Mouse (Mus musculus) right cerebral cortex, postnatal 14 days (tissue): ENCODE results near the gene Ptgdr2.
A peak's percentile ranks its signal among the peaks of the same experiment; 100 is the strongest.

Experiments
- DNase-seq: peaks from one replicate; pipeline ENCODE4 v3.0.0; 2022

Gene Ptgdr2

DNA sequence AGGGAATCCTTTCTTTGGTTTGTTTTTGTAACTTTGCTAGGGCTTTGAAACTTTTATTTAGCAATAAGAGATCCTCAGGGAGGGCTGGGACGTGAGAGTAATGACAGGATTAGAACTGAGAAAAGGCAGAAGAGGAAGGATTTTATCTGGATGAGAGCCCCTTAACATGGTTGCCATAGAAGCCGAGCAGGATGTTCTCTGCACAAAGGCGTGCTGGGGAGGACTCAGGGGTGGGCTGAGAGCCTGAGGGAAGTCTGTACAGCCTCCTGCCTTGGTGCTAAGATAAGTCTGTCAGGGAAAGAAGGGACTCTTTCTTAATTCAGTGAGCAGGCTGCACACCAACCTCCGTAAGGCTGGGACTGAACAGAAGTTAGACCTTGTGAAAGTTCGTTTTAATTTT, 1.9 kb upstream of the Ptgdr2 start:
- no peak for DNase-seq

- DNase-seq, result no peak
Observed at GRCm38 (mm10) chr19:10936077-10936476, 883 bp upstream of the Ptgdr2 start.

- no peak for DNase-seq
Observed at GRCm38 (mm10) chr19:10938771-10939170, 1.8 kb downstream of the Ptgdr2 start.

- peak; percentile 74 for DNase-seq
Observed at GRCm38 (mm10) chr19:10940097-10940800, 3.3 kb downstream of the Ptgdr2 start.

DNA sequence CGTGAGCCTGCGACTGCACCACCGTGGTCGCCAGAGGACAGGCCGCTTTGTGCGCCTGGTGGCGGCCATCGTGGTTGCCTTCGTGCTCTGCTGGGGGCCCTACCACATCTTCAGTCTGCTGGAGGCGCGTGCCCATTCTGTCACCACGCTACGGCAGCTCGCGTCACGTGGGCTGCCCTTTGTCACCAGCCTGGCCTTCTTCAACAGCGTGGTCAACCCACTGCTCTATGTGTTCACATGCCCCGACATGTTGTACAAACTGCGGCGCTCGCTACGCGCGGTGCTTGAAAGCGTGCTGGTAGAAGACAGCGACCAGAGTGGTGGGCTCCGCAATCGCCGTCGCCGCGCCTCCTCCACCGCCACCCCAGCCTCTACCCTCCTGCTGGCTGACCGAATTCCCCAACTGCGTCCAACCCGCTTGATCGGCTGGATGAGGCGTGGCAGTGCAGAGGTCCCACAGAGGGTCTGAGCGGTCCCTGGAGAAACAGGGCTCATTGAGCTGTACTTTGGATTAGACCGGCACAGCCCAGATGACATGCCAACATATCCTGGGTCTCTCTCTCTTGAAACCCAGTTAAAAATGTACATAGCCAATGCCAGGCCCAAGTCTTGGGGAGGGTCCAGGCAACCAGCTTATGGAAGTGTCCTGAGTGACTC, 4.0 kb downstream of the Ptgdr2 start:
- DNase-seq, result peak; percentile 22

DNA sequence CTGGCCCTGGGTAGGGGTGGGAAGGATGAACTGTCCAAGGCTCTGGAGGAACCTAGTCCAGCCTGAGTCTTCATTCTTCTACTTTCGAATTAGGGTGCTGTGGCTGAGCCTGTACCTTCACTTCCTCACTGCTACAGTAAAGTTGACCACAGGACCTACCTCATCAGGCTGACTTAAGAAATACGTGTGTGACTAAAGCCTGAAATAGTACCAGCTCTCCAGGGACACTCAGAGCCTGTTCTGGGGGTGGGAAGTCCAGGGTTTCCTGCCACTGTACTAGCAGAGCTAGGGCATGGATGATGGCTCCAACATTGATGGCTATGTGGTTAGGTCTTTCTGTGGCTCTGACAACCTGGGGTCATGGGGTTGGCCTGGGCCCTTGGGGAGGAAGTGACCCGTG, 7.0 kb downstream of the Ptgdr2 start:
- no peak for DNase-seq

DNA sequence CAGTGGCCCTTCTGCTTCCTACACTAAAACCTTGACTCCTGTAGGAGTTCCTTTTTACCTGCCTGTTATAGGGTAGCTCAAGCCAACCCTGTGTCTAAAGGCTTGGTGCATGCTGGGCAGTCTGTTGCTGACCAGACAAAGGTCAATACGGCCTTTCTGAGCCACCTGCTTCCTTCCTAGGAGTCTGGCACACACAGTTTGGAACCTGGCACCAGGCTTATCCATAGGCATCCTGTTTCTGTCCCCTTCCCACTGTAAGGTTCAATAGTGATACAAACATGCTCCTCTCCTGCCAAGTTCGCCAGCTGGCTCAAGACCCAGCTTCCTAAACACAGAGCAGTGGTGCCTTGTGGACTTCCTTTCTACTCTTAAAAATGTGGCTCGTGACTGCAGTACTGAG, 9.5 kb downstream of the Ptgdr2 start:
- no peak for DNase-seq

DNA sequence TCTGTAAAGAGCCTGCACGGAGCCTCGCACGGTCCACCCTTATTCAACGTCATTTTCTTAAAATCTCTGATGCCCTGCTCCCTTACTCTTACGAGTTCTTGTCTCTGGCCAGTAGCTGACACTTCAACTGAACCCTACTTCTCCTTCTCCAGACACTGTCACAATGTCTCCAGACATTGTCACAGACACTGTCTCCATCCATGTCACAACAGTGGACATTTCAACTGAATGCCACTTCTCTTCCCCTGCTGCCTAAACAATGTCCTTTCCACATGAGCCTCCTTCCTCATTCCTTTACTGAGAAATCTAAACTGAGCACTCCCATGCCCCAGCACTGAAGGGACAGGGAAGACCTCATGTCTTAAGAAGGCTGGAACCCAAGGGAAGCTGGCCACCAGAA, 10.3 kb downstream of the Ptgdr2 start:
- no peak for DNase-seq

DNA sequence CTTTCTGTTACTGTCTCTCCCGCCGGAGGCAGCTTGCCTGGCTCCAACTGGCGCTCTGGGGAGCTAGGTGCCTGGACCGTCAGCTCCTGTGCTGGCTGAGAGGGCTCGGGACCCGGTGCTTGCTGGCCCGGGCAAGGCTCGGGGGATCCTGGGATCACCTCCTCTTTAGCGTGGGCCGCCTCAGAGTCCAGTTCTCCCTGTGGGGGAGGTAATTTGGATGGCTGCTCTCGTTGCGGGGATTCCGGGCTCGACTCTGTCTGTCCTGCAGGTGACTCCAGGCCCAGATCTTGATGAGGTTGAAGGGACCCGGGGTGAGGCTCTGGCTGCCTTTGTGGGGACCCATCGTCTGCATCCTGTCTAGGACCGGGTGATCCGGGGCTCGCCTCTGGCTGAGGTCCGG, 11.5 kb downstream of the Ptgdr2 start:
- peak; percentile 13 for DNase-seq

- DNase-seq, result peak; percentile 97
Observed at GRCm38 (mm10) chr19:10949112-10949511, 12.2 kb downstream of the Ptgdr2 start, which contains the start of gene Ccdc86. Gene Ccdc86 (minus strand): TSS chr19:10949266.

DNA sequence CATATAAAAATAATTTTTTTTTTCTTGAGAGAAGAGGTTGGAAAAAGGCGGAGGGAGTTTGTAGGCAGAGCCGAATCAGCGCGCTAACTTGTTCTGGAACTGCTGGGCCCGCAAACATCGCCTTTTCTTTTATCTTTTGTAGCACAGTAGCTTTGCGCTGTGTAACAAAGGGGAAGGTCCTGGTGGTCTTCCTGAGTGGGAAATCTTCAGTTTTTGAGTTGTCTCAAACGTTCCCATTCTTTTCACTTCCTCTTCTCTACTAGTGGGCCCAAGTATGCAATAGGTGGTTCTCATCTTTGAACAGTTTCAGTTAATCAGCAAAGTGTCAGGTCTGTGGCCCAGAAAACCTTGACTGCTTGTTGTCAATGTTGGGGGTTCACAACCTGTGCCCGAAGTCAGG, 12.6 kb downstream of the Ptgdr2 start:
- DNase-seq, result no peak

DNA sequence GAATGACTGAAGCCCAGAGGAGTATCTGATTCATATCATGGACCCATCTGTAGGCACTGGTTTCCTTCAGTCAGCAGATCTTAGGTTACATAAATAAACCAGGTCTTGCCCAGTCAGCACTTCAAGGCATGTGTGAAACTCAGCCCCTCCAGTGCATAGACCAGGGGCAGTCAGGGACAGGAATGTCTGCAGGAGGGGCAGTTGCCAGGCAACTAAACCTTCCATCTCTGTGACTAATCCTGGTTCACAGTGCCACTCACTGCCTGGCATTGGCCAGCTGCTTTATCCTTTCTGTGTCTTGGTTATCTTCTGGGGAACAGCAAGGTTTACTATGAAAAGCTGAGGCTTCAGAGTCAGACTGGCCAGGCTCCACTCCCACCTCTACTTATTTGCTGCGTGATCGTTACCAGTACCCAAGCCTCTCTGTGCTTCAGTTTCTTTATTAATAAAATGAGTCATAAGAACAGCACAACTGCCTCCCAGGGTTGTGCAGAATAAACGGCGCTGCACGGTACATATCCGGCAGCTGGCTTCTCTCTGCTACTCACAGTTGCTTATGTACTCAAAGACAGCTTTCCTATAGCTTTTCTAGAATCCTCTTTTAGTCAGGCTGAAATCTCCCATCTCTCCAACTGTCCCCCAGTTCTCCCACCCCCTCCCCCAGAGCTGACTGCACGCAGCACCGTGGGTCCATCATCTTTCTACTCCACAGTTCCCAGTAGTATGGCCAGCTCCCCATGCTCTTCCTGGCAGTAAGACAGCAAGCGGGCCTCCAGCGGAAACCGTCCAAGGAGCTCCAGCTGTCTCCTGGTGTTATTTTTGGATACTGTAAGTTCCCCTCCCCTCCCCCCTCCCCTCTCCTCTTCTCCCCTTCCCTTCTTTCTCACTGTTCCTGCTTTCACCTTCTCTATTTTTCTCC, 15.3 kb downstream of the Ptgdr2 start:
- peak; percentile 39 for DNase-seq

DNA sequence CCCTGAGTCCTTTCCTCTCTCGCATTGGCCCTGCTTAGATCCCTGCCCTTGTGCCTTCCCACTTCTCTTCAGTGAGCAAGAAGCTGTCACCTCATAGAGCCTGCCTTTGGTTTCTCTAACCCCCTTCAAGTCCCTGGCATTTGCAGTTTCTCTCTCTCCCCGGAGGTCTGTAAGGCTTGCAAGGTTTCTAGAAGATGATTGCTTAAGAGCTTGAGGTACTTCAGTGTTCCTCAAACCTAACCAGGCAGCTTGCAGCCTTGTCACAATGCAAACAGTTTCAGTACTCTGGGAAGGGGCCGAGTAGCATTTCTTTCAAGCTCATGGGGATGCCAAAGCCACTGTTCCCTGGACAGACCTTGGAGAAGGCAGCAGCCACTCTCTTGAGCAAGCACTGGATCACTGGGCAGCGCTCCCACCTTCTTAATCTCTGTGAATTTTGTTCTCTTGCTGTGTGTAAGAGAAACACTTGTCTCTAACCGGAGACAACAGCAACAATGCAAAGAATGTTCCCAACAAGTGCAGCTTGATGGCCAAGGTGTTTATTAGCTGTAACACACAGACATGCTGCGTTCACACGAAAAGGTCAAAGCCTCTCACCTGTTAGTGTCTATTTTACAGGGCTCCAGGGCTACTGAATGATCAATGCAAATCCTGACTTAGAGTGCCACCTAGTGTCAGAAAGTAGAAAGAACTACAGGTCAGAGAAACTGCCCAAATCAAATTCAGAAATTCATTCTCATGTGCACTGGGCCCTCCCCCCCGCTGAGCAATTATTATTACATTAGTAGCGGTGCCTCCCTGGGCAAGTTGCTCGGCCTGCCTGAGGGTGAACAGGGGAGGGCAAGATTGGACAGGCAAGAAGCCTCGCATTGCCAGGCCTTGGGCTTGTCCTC, 22.4 kb downstream of the Ptgdr2 start:
- no peak for DNase-seq

GRCm38 (mm10) chr19:10959978-10960346, 23.0 kb downstream of the Ptgdr2 start:
- DNase-seq, result no peak

DNA sequence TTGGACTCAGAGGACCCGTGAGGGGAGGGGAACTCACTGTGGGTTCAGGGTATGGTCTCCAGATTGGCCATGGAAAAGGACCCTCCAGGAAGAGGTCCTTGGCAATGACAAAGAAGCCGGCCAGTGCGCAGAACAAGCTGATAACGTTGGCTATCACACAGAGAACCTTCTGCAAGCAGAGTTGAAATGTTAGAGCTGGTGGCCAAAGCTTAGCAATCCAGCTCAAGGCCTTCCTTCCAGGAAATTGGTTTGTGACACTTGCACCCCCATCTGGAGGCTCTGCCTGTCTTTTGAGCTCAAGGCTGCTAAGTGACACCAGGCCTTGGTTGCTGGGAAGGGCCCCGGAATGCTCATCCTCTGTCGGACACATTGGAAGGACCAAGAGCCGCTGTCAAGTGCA, 28.8 kb downstream of the Ptgdr2 start:
- DNase-seq, result no peak

GRCm38 (mm10) chr19:10968578-10968977, 31.6 kb downstream of the Ptgdr2 start:
- DNase-seq, result no peak

DNA sequence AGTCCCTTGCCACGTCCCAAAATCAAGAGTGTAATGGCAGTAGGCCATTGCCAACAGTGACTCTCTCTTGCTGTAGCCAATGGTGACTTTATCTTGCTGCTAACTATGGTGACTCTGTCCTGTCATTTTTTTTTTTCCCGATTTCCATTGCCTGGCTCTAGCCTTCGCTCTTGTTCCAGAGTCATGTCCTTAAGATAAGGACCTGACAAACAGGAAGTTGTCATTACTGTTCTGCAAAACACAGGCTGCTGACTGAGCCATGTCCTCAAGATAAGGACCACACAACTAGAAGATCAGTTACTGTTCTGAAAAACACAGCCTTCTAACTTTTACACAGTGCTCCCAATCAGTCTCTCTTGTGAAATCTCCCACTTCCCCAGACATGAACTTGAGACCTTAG, 33.5 kb downstream of the Ptgdr2 start:
- no peak for DNase-seq

DNA sequence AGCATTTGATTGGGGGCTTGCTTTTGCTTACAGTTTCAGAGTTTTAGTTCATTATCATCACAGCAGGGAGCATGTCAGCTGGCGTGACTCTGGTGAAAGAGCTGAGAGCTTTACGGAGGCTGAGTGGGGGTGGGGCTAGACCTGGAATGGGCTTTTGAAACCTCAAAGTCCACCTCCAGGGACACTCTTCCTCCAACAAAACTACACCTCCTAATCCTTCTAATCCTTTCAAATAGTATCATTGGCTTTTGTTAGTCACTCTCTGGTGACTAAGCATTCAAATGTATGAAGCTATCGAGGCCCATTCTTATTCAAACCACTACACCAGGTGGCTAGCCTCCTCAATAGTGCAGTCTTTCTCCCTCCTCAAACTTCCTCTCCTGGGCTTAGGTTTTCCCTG, 35.7 kb downstream of the Ptgdr2 start:
- DNase-seq, result no peak

DNA sequence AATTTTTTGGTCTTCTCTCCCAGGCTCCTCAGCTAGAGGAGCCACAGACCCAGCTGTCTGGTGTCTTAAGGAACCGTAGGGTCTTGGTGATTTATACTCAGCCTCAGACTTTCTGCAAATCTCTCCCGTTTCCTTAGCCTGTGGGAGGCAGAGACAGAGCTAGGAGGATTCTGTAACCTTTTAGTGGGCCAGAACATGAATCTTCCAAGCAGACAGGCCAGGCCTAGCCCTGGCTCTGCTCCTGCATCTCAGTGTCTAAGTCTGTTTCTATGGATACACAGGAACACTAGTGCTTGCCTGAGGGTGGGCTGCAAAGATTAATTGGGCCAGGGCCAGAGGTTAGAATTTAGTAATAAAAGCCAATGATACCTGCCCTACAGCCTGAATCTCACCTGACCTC, 36.2 kb downstream of the Ptgdr2 start:
- DNase-seq, result no peak

GRCm38 (mm10) chr19:10974238-10974865, 37.4 kb downstream of the Ptgdr2 start, which contains the start of gene Ms4a10:
Gene Ms4a10 (minus strand): TSS chr19:10974670.
- no peak for DNase-seq

- DNase-seq, result no peak
Observed at GRCm38 (mm10) chr19:10975187-10975586, 38.2 kb downstream of the Ptgdr2 start.

DNA sequence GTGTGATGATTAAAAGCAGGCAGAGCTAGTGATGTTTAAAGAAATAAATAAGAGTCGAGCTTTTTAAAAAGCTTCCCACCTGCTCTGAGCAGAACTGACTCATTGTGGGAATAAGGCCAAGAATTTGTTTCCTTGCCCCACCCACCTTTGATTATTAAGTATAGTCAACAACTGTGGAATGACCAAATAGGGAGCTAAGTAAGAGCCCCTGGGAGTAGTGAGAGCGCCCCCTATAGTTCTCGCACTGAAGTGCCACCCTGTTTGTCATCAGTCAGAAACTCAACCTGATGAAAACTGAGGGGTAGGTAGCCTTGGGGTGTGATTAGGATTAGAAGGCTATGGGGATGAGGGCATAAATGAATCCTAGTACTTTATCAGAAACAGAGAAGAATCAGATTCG, 39.4 kb downstream of the Ptgdr2 start:
- DNase-seq, result no peak
